Mouse (Mus musculus) lung, postnatal 25 days (tissue): ENCODE measurements around the gene Dpm1.

Experiments
- DNase-seq: peaks from one replicate; pipeline ENCODE4 v3.0.0; 2022; ENCODE audit warnings: low spot score

Gene Dpm1

GRCm38 (mm10) chr2:168229116-168230025, 1.0 kb downstream of the Dpm1 start:
- peak; percentile 22 for DNase-seq

GRCm38 (mm10) chr2:168223326-168223725, 7.1 kb downstream of the Dpm1 start:
- no peak for DNase-seq

GRCm38 (mm10) chr2:168213788-168214397, 16.5 kb downstream of the Dpm1 start:
- no peak for DNase-seq

GRCm38 (mm10) chr2:168207883-168208282, 22.5 kb downstream of the Dpm1 start:
- DNase-seq = no peak

GRCm38 (mm10) chr2:168206725-168207644, 23.4 kb downstream of the Dpm1 start, which contains the start of gene Adnp:
Adnp (minus strand) TSS chr2:168207112.
- DNase-seq = peak; percentile 96

- DNase-seq = no peak
These were observed 24.4 kb downstream of the Dpm1 start for GRCm38 (mm10) chr2:168205681-168206631.

GRCm38 (mm10) chr2:168205265-168205664, 25.1 kb downstream of the Dpm1 start:
- DNase-seq = peak; percentile 93

GRCm38 (mm10) chr2:168204476-168204999, 25.9 kb downstream of the Dpm1 start:
- no peak for DNase-seq

- no peak for DNase-seq
These were observed 30.2 kb downstream of the Dpm1 start for GRCm38 (mm10) chr2:168200014-168200691.

- no peak for DNase-seq
These were observed 30.9 kb downstream of the Dpm1 start for GRCm38 (mm10) chr2:168199476-168199875.

GRCm38 (mm10) chr2:168198421-168198820, 32.0 kb downstream of the Dpm1 start:
- DNase-seq = peak; percentile 29

- DNase-seq = no peak
These were observed 34.7 kb downstream of the Dpm1 start for GRCm38 (mm10) chr2:168195721-168196120.

- no peak for DNase-seq
These were observed 36.7 kb downstream of the Dpm1 start for GRCm38 (mm10) chr2:168193685-168194084.

GRCm38 (mm10) chr2:168191856-168192255, 38.5 kb downstream of the Dpm1 start:
- no peak for DNase-seq

GRCm38 (mm10) chr2:168175946-168176345, 54.4 kb downstream of the Dpm1 start:
- no peak for DNase-seq

GRCm38 (mm10) chr2:168170167-168170685, 60.2 kb downstream of the Dpm1 start:
- peak; percentile 91 for DNase-seq

GRCm38 (mm10) chr2:168169800-168170113, 60.6 kb downstream of the Dpm1 start:
- no peak for DNase-seq

- no peak for DNase-seq
These were observed 61.2 kb downstream of the Dpm1 start for GRCm38 (mm10) chr2:168168892-168169799.

GRCm38 (mm10) chr2:168167781-168168180, 62.6 kb downstream of the Dpm1 start:
- no peak for DNase-seq
